26 mouse cellular contexts compared by ENCODE assay signal in the genomic region with DNA sequence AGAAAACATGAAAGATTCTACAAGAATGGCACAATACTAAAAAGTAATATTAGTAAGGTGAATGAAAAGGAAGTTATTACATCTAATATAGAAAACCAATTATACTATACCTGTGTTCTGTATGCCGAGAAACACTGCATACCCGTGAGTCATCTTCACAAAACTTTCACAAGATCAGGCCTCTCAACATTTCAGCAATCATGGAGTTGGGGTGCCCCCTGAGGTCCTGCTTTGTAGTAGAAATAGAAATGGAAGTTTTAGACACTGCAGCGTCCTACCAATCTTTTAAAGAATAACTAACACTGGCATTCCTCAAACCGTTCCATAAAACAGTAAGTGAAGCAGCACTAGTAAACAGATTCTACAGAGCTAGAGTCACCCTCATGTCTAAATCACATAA. TPM values are rescaled to one million over a fixed set of nuclear protein-coding genes. Genes with fewer than 3 reads are reported as not detected.
A peak's percentile ranks its signal among the peaks of the same experiment; 100 is the strongest.
DNase-seq lines count a peak whose midpoint lies in the region; ATAC-seq and TF ChIP-seq lines count a peak whose summit lies in the region.
"Had no signal": no experiment of that assay in that cellular context is flagged by ENCODE, and none has a peak within 500 bp of the region (broad histone marks: within the 10 kb centered on the region; RNA-seq: fewer than 3 reads in every experiment).

No protein-coding gene starts in this region.

- 74% methylated on average over 4 of the region's 4 CpGs for WGBS in kidney, postnatal 0 days

- no peak overlapping the region for H3K9ac ChIP-seq in kidney, postnatal 0 days (ENCODE audit: low read depth, low read length)
- H3K9ac ChIP-seq: forebrain, embryonic 15.5 days; hindbrain, embryonic 13.5 days; intestine, embryonic 15.5 days; liver, postnatal 0 days; stomach, embryonic 15.5 days had no signal

- no peak for ATAC-seq in kidney, postnatal 0 days (replicated peaks; ENCODE audit: low FRiP score, low read depth)
- ATAC-seq in Patski = no peak
- ATAC-seq: forebrain, embryonic 15.5 days; intestine, embryonic 15.5 days; liver, postnatal 0 days had no signal

- no peak overlapping the region for H3K27ac ChIP-seq in kidney, postnatal 0 days
- H3K27ac ChIP-seq: embryonic facial prominence, embryonic 10.5 days; forebrain, embryonic 15.5 days; hindbrain, embryonic 13.5 days; intestine, embryonic 15.5 days; stomach, embryonic 15.5 days had no signal

- no peaks in the 10 kb centered on the region for H3K36me3 ChIP-seq in kidney, postnatal 0 days (ENCODE audit: insufficient read depth, low read length)
- H3K36me3 ChIP-seq: embryonic facial prominence, embryonic 10.5 days; forebrain, embryonic 15.5 days; hindbrain, embryonic 13.5 days; intestine, embryonic 15.5 days; stomach, embryonic 15.5 days had no signal

- H3K4me2 ChIP-seq in kidney, postnatal 0 days (ENCODE audit: low read length) = no peak overlapping the region
- H3K4me2 ChIP-seq: forebrain, embryonic 15.5 days; hindbrain, embryonic 13.5 days; intestine, embryonic 15.5 days; stomach, embryonic 15.5 days had no signal

- in situ Hi-C loops in Patski (cut with MboI; ENCODE audit: low pct_unique_long_range_greater_than_20kb) = loop anchor here (5.0 to 25.0 kb wide), 2 partner anchors 196 to 966 kb away; partner anchors contain the start of gene Ephb6

- no peaks in the 10 kb centered on the region for H3K9me3 ChIP-seq in kidney, postnatal 0 days (replicated peaks; ENCODE audit: low read length)
- H3K9me3 ChIP-seq: embryonic facial prominence, embryonic 10.5 days; forebrain, embryonic 15.5 days; hindbrain, embryonic 13.5 days; intestine, embryonic 15.5 days; megakaryocyte, embryonic 14.5 days; stomach, embryonic 15.5 days had no signal

- POLR2A ChIA-PET in Patski (lab: Charles Lee) = no interaction called here

- H3K4me1 ChIP-seq in kidney, postnatal 0 days (replicated peaks; ENCODE audit: insufficient read depth, low read length) = no peaks in the 10 kb centered on the region
- H3K4me1 ChIP-seq: embryonic facial prominence, embryonic 10.5 days; forebrain, embryonic 15.5 days; hindbrain, embryonic 13.5 days; intestine, embryonic 15.5 days; megakaryocyte, embryonic 14.5 days had no signal

- CTCF ChIA-PET in Patski (lab: Charles Lee) = no interaction called here

- intact Hi-C loops in heart, postnatal 14 days (cut with DNase I) = loop anchor here (5.0 kb wide), 1 partner anchor 41 kb away; no protein-coding TSS in a partner anchor

- TF ChIP-seq CTCF in kidney, postnatal 0 days (IDR thresholded peaks at IDR 0.05; ENCODE audit: low read depth) = peak; percentile 36
- TF ChIP-seq CTCF in Patski (IDR thresholded peaks at IDR 0.05) = peak; percentile 62

- peak; percentile 17 to 46 for DNase-seq in adrenal gland, adult (ENCODE audit: inconsistent age in 2 of 2, low spot score in 1 of 2)
- no peak for DNase-seq in adrenal gland, adult 18-20 months (ENCODE audit: low spot score in 2 of 2)
- no peak for DNase-seq in kidney, postnatal 0 days (ENCODE audit: low spot score)
- no peak for DNase-seq in kidney, postnatal 14 days
- DNase-seq in Patski (ENCODE audit: low read depth, low spot score) = no peak
- DNase-seq in lung, postnatal 25 days (ENCODE audit: low spot score) = peak; percentile 2
- DNase-seq in retina, postnatal 1 day = no peak
- DNase-seq in heart, postnatal 14 days = no peak
- DNase-seq: cerebellum, adult 2 months; kidney, postnatal 36 days; liver; liver, postnatal 0 days had no signal

- no peaks in the 10 kb centered on the region for H3K27me3 ChIP-seq in kidney, postnatal 0 days (ENCODE audit: insufficient read depth, low read length)
- no peaks in the 10 kb centered on the region for H3K27me3 ChIP-seq in Patski
- H3K27me3 ChIP-seq: forebrain, embryonic 15.5 days; intestine, embryonic 15.5 days; stomach, embryonic 15.5 days had no signal

- no peak overlapping the region for H3K4me3 ChIP-seq in kidney, postnatal 0 days (replicated peaks; ENCODE audit: low read depth, low read length)
- H3K4me3 ChIP-seq: embryonic facial prominence, embryonic 10.5 days; forebrain, embryonic 15.5 days; hindbrain, embryonic 13.5 days; intestine, embryonic 15.5 days; megakaryocyte, embryonic 14.5 days; stomach, embryonic 15.5 days had no signal

RNA-seq across cellular contexts. Expression of gene Tcaf3, which starts 18.8 kb away (rescaled TPM):
- not detected for total RNA-seq in adrenal gland, adult 18-20 months (2021)
- not detected in 2 replicates for polyA plus RNA-seq in kidney, postnatal 0 days (2015; fragmentation: Nextera tagmentation; extraction: Ambion mirVana)
- not detected for polyA plus RNA-seq in Patski (2021)
- total RNA-seq in heart, postnatal 14 days (2021) = not detected
- total RNA-seq: gastrocnemius, adult 8-10 months; heart, adult 8-10 months; layer of hippocampus, postnatal 14 days; left cerebral cortex, postnatal 25 days had no signal
- polyA plus RNA-seq: cerebellum, adult 2 months; embryonic facial prominence, embryonic 10.5 days; forebrain, embryonic 15.5 days; heart, postnatal 0 days; hindbrain, embryonic 13.5 days; intestine, embryonic 15.5 days; liver, postnatal 0 days; neural tube, embryonic 11.5 days; spleen, adult 2 months; stomach, embryonic 15.5 days; thymus, postnatal 0 days had no signal

RNA-seq across cellular contexts. Expression of gene Olfr455, which starts 31.3 kb away (rescaled TPM):
- total RNA-seq in adrenal gland, adult 18-20 months (2021) = not detected
- polyA plus RNA-seq in kidney, postnatal 0 days (2015; fragmentation: Nextera tagmentation; extraction: Ambion mirVana) = not detected in 2 replicates
- not detected for polyA plus RNA-seq in Patski (2021)
- not detected for total RNA-seq in heart, postnatal 14 days (2021)
- total RNA-seq: gastrocnemius, adult 8-10 months; heart, adult 8-10 months; layer of hippocampus, postnatal 14 days; left cerebral cortex, postnatal 25 days had no signal
- polyA plus RNA-seq: cerebellum, adult 2 months; embryonic facial prominence, embryonic 10.5 days; forebrain, embryonic 15.5 days; heart, postnatal 0 days; hindbrain, embryonic 13.5 days; intestine, embryonic 15.5 days; liver, postnatal 0 days; neural tube, embryonic 11.5 days; spleen, adult 2 months; stomach, embryonic 15.5 days; thymus, postnatal 0 days had no signal

Comparison
In these comparisons a context has a peak if more than half of its experiments do, and no peak if none do; other contexts are left out.
1. DNase-seq: peak in adrenal gland, adult (2 of 2) and lung, postnatal 25 days (single experiment); none in adrenal gland, adult 18-20 months (0 of 2), kidney, postnatal 0 days (single experiment), kidney, postnatal 14 days (single experiment), Patski (single experiment), retina, postnatal 1 day (single experiment) and heart, postnatal 14 days (0 of 2).